Mouse (Mus musculus) CD4-positive naive resting alpha-beta T cell, adult 57 days (primary cell): Measurements from ENCODE around the gene Tmem210. TPM values are rescaled to one million over a fixed set of nuclear protein-coding genes. Genes with fewer than 3 reads are reported as not detected.

Experiments used
- total RNA-seq: library from RNA; stranded (reverse); gene quantifications from one replicate; pipeline ENCODE4 v1.2.4, GENCODE M21; 2023

Gene Tmem210
- total RNA-seq = not detected

DNA sequence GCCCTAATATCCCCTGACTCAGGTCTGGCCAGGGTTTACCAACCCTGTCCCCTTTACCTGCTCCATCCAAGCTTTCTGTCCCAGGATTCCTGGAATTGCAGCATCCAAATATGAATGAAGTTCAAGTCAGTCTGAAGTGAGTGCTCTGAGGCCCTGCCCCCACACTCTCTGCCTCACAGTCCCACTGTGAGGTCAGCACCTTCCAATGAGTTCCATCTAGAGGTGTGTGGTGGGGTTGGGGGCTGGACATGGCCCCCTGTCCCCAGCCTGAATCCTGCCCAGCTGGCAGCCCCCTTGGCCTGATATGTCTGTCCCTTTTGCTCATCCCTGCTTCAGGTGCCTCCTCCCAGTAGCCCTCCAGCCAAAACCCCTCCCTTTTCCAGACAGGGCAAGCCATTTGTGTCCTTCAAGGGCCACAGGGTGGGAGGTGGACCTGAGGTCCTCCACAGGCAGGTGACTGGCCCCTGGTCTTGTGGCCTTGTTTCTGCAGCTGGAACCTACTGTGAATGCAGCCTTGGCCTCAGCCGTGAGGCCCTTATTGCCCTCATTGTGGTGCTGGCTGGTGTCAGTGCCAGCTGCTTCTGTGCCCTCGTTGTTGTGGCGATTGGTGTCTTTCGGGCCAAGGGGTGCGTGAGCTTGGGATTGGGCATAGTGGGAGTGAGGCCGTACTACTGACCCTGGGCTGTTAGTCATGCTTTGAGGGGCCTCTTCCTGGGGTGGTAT lies at the start of gene Tmem210:
Tmem210 (plus strand) TSS at position 219 of the 723 bp plus-strand sequence.

DNA sequence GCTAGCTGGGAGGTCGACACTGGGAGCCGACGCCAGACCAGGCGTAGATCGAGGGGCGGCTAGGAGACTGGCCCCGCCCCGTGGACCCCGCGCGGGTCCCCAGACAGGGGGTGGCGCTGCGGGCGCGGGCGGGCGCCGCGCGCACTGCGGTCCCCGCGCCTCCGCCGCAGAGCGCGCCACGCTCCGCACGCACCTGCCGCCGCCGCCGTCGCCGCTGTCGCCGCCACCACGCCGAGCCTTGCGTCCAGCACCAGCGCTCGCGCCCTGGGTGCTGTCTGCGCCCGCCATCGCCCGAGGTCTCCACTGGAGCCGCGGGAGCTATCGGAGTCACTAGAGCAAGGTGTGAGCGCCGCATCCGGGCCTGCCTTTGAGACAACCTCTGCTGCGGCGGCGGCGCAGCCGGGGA lies 45.8 kb upstream of the Tmem210 start, which contains the start of the genes Rnf208 and Cysrt1:
Rnf208 (plus strand) TSS at position 155 of the 406 bp plus-strand sequence.
Cysrt1 (minus strand) TSS at position 352 of the 406 bp plus-strand sequence.

DNA sequence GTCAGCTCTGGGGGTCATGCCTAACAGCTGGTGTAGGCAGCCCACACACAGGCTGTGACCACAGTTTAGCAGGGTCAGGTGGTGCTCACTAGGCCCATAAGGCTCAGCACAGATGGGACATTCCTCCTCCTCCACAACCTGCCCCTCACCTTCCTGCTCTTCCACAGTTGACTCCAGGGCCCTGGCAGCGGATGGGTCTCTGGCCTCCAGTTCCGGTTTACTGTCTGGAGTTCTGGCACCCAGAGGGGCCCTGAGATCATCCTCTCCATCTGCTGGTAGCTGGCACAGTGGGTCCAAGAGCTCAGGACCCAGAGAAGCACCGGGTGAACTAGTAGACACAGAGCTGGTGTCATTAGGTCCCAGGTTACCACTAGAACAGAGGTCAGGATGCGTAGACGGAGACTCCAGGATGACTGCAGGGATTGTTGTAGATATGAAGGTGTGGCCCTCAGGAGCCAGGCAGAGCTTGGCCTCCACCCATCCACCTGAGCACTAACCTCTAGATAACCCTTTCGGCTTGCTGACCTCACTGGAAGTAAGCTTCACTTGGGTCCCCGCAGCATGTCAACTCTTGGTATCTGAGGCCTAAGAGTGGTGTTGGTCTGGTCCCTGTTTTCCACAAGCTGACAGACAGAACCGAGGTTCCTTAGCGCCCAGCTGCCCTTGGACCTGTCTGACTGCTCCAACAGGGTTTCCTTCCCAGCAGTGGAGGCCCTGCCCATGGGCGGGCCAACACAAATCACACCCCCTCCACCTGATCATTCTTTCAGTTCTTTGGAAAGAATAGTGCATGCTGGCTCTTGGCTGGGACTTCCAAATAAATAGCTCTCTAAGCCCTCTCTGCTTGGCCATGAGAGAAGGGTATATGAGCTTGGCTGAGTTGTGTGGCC lies 41.5 kb upstream of the Tmem210 start, which contains the start of gene AL732309.1:
AL732309.1 (minus strand) TSS at position 681 of the 890 bp plus-strand sequence.

DNA sequence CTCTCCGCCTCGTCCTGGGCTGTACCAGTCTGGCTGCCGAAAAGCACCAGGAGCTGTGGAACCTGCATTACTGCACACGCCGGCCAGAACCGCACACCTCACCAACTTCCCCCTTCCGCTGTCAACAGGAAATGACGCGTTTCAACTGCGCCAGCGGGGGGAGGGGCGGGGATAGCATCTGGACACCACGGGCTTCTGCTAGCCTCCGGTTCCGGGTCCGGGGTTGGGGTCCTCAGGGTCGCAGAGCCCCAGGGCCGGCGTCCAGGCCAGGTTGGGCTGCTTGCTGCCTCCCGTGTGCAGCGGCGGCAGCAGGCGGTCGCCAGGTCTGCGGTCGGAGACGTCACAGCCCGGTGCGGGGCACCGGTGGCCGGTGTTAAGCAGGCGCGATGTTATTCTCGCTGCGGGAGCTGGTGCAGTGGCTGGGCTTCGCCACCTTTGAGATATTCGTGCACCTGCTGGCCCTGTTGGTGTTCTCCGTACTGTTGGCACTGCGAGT lies 32.6 kb upstream of the Tmem210 start, which contains the start of gene Tmem203:
Tmem203 (plus strand) TSS at position 156 of the 496 bp plus-strand sequence.

DNA sequence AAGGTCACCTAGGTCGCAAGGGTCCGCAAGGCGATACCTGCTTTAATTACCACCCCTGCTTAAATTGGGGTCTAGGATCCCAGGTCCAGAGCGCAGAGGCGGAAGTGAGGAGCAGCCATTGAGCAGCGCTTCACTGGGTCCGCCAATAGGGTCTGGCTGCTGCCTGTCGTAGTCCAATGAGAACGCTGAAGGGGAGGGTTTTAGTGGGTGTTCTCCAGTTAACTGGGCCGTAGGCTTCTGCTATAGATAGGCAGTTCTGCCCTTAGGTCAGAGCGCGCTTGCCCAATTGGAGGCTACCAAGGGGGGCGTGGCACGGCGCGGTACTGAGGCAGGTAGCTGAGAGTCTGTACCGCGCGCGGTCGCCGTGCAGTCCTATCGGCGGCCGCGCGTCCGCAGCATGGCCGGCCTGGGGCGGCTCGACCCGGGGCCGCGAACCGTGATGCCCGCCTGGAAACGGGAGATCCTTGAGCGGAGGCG lies 25.6 kb upstream of the Tmem210 start, which contains the start of gene Tprn:
Tprn (plus strand) TSS at position 328 of the 477 bp plus-strand sequence.

DNA sequence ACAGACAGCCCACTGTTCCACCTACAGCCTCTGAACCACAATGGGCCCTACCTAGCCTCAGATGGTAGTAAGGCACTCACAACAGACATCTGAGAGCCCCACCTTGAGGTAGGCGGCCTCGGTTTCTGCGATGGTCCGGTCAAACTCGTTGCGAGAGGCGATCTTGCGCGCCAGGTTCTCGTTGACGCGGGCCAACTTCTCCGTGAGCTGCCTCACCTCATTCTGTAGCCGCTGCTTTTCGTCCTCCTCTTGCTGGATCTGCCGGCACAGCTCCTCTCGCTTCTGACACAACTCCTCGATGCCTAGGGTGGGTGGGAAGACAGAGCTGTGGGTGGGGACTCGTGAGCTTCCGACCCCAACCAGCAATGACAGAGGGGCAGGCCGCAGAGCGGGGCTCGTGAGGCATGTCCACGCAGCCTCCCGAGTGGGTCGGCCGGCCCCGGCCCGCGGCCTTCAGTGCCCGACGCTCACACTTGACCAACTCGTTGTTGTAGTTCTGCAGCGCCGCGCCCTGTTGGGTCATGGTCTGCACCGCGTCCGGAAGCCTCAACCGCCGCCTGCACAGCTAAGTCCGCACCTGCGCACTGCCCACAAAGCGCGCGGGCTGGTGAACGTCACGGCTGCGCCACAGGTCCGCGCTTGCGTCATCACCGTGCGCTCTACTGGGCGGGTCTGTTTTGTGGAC lies 16.0 kb upstream of the Tmem210 start, which contains the start of the genes Ssna1 and Anapc2:
Ssna1 (minus strand) TSS at position 612 of the 685 bp plus-strand sequence.
Anapc2 (plus strand) TSS at position 652 of the 685 bp plus-strand sequence.

DNA sequence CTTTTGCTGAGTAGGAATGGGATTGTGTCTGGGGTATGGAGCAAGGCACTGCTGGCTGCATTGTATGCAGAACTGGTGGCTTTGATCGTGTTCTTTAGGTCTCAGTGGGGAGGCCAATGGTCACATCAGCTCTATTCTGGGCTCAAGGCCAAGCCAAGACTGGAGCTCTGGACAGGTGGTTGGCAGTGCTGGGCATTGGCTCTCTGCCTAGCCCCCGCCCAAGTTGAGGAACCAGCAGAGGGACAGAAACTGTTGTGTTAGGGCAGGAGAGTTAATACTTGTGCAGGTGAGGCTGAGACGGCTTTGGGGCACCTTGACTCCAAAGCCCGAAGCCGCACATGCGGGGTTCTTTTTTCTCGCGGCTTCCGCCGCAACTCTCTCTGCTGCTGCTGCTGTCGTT lies 1.7 kb downstream of the Tmem210 start, which contains the start of gene Lrrc26:
Lrrc26 (plus strand) TSS at position 265 of the 400 bp plus-strand sequence.

DNA sequence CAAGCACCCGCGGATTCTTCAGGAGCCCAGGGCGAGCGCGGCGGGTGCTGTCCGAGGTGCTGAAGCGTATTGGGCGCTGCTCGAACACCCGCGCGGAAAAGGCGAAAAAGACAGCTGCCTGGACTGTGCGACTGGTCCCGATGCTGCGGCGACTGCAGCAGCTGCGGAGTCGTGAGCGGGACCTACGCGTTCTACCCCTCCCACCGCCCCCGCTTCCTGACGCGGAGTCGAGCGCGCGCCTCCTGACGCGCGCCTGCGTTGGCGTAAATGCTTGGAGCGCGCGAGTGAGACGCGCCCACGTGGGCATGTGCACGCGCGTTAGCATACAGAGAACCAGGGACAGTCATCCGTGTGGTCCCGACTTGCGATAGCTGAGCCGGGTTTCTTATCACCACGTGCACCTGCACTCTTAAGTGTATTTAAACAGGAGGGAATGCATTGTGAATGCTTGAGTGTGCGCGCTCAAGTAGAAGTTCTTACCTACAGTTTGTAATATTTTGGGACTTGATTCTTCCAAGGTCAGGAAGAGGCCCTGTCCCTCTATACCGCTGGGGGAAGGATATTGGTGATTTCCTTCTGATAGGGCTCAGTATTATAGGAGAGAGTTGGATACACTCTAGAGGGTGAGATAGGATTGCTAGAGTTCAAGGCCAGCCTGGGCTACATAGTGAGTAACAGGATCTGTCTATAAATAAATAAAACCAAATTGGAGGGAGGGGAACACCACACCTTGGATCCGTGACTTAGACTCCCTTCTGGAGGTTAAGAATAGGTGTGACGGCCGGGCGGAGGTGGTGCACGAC lies 31.2 kb downstream of the Tmem210 start, which contains the start of gene Grin1:
Grin1 (minus strand) TSS at position 217 of the 803 bp plus-strand sequence.

DNA sequence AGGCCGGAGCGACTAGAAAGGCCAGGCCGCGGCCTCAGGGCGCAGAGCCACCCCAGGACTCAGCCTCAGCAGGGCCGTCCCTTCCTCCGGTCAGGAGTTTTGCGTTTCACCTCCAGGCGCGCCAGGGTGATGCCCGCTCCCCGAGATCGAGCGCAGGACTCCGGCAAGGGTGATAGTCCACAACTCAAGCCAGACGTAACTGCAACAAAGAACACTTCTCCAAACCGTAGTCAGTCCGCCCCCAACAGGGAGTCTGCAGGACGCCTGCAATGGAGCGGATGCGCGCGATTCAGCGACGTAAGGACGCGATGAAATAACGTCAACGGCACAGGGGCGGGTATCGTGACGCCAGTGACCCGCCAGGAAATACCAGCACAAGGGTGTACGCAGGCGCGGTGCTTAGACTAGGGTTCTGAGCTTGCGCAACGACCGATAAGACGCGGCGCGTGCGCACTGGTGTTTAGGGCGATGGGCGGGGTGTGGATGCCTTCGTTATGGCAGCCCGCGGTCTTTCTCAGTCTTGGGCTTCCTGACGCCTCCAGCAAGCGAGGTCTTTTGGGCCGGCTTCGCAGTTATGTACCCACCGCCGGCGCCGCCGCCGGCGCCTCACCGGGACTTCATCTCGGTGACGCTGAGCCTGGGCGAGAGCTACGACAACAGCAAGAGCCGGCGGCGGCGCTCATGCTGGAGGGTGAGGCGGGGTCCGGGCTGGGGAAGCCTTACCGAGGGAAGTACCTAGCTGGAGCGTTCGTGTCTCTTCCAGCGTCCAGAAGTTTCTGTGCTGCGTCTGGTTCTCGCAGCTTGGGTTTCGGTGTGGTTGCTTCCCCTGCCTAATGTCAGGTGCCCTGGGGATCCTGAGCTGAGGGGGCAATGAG lies 44.6 kb downstream of the Tmem210 start, which contains the start of gene Man1b1:
Man1b1 (plus strand) TSS at position 53 of the 875 bp plus-strand sequence.

Other genes starting within 250 kb of the Tmem210 start
- gene Nsmf, start 233.8 kb upstream of the Tmem210 start, total RNA-seq = 22.3 TPM
- not detected for gene Entpd8, start 207.8 kb upstream of the Tmem210 start, total RNA-seq
- gene Noxa1, start 193.0 kb upstream of the Tmem210 start, total RNA-seq = not detected
- 5.2 TPM for gene Nrarp, start 107.4 kb upstream of the Tmem210 start, total RNA-seq
- 23.0 TPM for gene Tor4a, start 91.3 kb upstream of the Tmem210 start, total RNA-seq
- gene Nelfb, start 76.7 kb upstream of the Tmem210 start, total RNA-seq = 63.7 TPM
- not detected for gene Stpg3, start 73.5 kb upstream of the Tmem210 start, total RNA-seq
- gene Fam166a, start 69.4 kb upstream of the Tmem210 start, total RNA-seq = not detected
- gene Tubb4b, start 63.4 kb upstream of the Tmem210 start, total RNA-seq = 113 TPM
- gene Slc34a3, start 53.8 kb upstream of the Tmem210 start, total RNA-seq = not detected
- not detected for gene Rnf224, start 51.4 kb upstream of the Tmem210 start, total RNA-seq
- gene Rnf208, start 45.9 kb upstream of the Tmem210 start, total RNA-seq = not detected
- not detected for gene Cysrt1, start 45.7 kb upstream of the Tmem210 start, total RNA-seq
- gene AL732309.1, start 41.3 kb upstream of the Tmem210 start, total RNA-seq = 5.9 TPM
- 24.4 TPM for gene Tmem203, start 32.7 kb upstream of the Tmem210 start, total RNA-seq
- gene Tprn, start 25.5 kb upstream of the Tmem210 start, total RNA-seq = 29.6 TPM
- 35.2 TPM for gene Ssna1, start 15.7 kb upstream of the Tmem210 start, total RNA-seq
- gene Anapc2, start 15.7 kb upstream of the Tmem210 start, total RNA-seq = 99.3 TPM
- not detected for gene Lrrc26, start 1.8 kb downstream of the Tmem210 start, total RNA-seq
- not detected for gene Grin1, start 31.0 kb downstream of the Tmem210 start, total RNA-seq
- gene Man1b1, start 44.2 kb downstream of the Tmem210 start, total RNA-seq = 50.6 TPM
- 17.2 TPM for gene Dpp7, start 68.2 kb downstream of the Tmem210 start, total RNA-seq
- gene Uap1l1, start 77.5 kb downstream of the Tmem210 start, total RNA-seq = 10.3 TPM
- gene Sapcd2, start 84.2 kb downstream of the Tmem210 start, total RNA-seq = 0.74 TPM
- 1.4 TPM for gene Entpd2, start 107.7 kb downstream of the Tmem210 start, total RNA-seq
- gene Npdc1, start 111.2 kb downstream of the Tmem210 start, total RNA-seq = 0.98 TPM
- 0.59 TPM for gene Fut7, start 135.1 kb downstream of the Tmem210 start, total RNA-seq
- 69.0 TPM for gene Abca2, start 140.6 kb downstream of the Tmem210 start, total RNA-seq
- gene Clic3, start 168.7 kb downstream of the Tmem210 start, total RNA-seq = not detected
- 92.6 TPM for gene Paxx, start 172.9 kb downstream of the Tmem210 start, total RNA-seq
- not detected for gene Ptgds, start 181.9 kb downstream of the Tmem210 start, total RNA-seq
- not detected for gene Lcn12, start 205.8 kb downstream of the Tmem210 start, total RNA-seq
- 47.7 TPM for gene Fbxw5, start 212.6 kb downstream of the Tmem210 start, total RNA-seq
- gene C8g, start 213.6 kb downstream of the Tmem210 start, total RNA-seq = not detected